Mouse (Mus musculus): ENCODE data around the gene Tmem30c.
A peak's percentile ranks its signal among the peaks of the same experiment; 100 is the strongest.

The Tmem30c gene

DNA sequence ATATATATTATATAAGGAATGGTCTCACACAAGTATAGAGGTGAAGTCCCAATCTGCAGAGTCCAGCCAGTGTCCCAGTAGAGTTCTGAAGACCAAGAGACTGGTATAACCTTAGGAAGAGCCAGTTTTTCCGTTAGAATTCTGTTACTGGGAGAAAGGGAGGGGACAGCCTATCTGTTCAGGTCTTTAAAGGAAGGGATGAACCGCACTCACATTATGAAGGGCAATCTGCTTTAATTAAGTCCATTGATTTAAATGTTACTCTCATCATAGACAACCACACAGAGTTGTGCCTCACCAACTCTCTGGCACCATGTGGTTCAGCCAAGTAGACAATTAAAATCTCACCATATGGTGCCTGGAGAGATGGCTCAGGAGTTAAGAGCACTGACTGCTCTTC is at the start of gene Tmem30c:
TSS of gene Tmem30c (minus strand) at position 101 of the 400 bp plus-strand sequence.
- no peak for DNase-seq (ENCODE audit: low spot score in 2 of 2)

DNA sequence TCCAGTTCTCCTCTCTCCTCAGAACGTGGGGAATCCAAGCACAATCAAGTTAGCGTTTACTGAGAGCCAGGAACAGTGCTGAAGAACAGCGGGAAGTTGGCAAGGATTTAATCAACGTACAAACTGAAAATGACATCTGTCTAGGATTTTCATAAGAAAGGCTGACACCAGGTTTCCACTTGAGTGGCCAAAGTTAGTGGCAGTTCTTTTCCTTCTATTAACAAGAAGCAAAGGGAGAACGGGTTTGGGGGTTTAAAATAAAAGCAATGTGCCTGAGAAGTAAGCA is 47.9 kb upstream of the Tmem30c start:
- no peak for DNase-seq (ENCODE audit: low spot score in 2 of 2)

DNA sequence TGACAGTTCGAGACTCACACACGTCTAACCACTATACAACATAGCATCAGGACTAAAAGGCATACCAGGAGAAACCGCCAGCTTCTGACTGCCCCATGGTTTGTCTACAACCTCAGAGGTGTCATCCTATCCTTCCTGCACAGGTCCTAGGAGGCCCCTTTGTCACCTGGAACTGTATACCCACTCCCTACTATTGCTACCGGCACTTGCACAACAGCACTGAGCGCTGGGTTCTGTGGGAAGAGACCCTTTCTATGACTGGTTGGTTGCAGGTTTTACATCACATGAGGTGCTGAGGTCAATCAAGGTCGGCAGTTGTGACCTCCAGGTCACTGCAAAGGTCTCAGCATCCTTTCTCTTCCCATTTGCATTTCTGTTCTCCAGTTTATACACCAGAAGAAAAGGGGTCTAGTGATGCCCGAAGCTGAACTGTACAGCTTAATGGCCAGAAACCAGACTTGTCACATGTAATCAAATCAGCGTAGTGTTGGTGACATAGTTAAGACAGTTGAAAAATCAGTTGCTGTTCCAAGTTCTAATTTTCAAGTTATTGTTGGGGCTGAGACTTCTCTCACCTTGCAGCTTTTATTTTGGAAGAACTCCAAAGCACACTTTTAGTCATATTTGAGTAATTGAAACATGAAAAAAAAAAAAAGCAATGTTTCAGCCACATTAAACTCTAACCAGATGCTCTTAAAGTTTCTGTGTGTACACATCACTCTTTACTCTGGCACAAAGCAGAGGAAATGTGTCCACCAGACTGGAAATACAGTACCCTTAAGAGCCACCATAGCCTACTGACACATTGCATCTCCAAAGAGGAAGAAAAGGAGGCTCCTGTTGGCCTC is 47.3 kb upstream of the Tmem30c start:
- no peak for DNase-seq (ENCODE audit: low spot score in 2 of 2)

DNA sequence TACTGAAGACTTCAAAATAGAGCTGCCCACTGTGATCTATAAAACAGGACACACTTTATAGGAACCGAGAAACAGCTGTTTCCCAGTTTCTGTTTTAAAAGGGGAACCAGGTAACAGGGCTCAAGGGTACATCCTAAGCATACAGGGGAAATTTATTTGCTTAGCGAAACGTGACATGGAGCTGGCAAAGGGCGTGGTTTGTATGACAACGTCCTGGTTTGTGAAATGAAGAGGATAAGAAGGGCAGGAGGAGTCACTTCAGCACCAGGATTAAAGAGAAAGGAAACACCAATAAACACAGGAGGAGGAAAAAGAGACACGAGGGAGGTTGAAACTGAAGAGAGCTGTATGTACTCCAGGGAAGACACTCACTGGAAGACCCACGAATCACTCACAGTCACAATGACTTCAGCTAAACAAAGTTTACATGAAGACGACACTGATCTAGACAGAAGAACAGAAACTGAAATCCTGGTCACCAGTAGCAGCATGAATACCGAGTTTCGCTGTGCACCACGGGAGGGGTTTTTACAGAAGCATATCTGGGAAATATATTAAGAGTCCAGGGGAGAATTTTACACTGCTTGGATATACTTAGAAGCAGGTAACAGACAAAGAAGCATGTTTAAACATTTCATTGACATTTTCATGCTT is 44.2 kb upstream of the Tmem30c start:
- DNase-seq (ENCODE audit: low spot score in 2 of 2) = peak in 1 of 2 experiments; percentile 4

DNA sequence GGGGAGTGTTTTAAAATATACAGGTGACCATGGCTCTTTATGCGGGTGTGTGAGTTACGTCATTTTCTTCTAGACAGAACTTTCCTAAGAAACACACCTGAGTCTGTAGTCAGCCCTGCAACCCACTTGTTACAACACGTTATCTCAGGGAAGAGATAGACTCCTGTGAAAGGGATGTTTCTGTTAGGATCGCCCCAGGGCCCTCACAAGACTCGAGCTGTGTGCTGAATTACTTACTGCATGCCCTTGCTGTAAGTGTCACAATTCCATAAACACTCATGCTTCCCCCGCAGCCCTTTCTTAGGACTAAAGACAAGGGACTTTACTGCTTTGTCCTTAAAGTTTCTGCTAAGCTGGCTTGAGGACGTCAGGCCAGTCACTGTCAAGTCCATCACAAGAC is 39.6 kb upstream of the Tmem30c start:
- DNase-seq (ENCODE audit: low spot score in 2 of 2) = no peak

DNA sequence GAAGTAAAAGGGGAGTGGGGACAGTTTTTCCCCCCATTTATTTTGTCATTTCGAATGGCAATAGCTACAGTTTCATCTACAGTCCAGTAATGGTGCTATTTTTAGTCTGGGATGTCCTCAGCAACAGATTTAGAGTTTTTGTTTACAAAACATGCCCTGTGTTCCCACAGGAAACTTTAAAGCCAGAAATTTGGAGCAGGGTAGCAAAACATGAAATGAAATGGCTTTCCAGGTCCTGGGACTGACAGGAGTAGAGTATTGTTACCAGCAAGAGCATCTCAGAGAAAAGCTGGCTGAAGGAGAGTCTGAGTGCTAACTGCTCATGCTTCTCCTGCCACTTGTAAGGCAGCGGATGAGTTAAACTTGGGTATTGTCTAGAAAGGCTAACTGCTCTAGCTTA is 37.4 kb upstream of the Tmem30c start:
- DNase-seq (ENCODE audit: low spot score in 2 of 2) = no peak

DNA sequence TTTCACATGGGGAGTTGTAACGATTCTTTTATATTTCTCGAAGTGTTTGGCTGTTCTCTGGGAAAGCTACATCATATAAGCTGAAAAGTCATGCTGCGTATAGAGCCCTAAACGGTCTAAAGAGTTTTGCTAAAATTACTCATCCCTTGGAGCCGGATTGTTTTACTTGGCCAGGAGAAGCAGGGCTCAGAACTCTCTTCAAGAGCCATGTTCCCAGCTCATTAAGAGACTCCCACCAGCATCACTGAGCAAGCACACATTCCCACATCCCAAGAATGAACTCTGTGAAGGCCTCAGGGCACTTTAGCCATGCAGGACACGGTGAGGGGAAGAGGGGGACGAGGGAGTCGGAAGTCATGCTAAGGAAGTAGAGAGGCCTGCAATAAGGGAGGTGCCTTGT is 36.4 kb upstream of the Tmem30c start:
- no peak for DNase-seq (ENCODE audit: low spot score in 2 of 2)

DNA sequence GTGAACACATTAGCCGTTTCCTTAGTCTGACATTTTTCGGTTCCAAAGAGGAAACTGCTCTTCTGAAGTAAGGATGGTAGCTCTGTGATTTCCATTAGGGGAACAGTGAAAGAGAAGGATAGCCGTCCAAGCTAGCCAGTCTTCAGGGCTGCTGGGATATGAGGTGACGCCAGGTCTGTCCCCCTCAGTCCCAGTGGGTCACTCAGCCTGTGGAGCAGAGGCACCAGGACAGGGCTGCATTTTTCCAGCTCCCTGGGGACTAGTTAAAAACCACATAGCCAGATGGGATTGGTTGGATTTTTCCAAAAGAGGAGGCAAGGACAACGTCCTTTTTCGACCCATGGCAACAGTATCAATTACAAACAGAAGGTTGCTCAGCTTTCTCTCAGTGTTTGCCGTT is 34.3 kb upstream of the Tmem30c start:
- DNase-seq (ENCODE audit: low spot score in 2 of 2) = no peak

DNA sequence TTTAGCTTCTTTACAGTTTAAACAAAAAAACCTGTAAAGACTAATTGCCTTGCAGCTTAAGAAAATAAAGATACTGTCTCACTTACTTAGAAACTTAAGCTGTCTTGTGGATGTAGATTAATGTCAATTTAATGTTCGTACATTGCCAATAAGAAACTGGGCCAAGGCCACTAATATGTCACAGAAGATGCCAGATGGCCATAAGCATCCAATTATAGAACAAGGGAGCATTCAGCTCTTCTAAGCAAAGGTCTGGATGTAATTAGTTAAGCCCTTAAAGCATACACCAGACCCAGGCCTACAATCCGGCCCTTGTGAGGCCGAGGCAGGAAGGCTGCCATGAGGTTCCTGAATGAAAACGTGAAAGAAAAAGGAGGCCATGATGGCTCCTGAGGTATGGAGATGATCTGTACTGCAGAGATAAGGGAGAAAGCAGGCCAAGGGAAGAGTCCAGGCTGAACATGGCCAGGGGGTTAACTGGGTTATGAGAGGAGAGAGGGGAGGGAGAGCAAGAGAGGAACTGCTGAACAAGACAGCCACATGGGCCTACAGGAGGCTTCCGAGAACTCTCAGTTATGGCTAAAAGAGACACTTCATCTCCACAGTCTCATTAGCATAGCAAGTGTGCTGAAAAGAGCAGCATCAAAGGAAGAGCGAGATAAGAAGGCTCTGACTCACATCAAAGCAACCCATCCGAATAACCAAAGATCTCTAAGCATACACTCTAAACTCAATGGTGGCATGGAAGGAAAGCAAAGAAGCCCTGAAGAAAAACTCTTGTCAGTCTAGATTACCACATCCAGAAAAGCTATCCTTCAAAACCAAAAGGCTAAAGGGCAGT is 26.8 kb upstream of the Tmem30c start:
- no peak for DNase-seq (ENCODE audit: low spot score in 2 of 2)

DNA sequence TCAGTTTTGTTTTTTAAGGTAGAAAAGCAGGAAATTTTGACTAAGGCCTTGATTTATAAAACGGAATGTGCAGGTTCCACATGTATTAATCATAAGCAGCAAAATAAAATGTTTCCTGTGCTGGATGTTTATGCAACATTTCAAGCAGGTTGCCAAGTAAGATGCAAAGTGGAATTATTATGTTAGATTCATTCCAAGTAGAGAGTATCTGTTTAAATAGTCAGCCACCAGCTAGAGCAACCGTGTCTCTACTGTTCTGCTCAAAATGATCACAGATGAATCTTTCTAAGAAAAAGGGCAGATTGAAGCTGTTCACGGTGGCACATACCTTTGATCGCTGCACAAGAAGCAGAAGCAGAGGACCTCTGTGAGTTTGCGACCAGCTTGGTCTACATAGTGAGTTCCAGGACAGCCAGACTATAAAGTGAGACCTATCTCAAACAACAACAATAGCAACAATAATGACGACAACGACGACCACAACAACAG is 26.0 kb upstream of the Tmem30c start:
- DNase-seq (ENCODE audit: low spot score in 2 of 2) = no peak

DNA sequence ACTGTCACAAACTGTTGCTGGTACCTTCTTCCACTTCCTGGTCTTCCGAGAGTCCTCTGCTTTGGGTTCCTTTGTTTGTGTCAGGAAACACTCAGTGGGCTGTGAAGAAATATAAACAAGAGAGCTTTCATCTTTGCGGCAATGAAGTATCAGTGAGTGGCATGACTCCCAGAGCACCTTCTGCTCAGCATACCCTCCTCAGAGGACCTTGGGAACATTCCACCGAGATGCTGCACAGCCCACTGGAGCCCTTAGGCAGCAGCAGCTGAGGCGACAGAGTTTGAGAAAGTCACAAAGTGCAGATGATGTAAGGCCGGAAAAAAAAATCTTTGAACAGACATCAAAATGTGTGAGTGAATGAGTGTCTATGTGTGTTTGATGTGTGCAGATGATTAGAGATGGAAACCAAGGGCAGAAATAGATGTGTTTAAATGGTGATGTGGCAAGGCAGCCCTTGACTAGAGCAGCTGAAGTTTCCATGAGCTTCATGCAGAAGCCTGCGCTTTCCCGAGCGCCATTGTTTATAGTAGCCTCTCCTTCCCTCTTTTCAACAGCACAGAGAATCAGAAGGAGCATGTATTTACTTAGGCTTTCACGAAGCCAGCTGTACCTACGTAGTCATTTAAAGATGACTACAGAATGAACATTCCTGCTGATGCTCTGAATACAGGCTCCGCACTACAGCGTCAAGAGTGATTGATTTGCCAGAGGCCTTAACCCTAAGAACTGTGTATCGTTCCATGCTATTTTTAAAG is 25.4 kb upstream of the Tmem30c start:
- no peak for DNase-seq (ENCODE audit: low spot score in 2 of 2)

DNA sequence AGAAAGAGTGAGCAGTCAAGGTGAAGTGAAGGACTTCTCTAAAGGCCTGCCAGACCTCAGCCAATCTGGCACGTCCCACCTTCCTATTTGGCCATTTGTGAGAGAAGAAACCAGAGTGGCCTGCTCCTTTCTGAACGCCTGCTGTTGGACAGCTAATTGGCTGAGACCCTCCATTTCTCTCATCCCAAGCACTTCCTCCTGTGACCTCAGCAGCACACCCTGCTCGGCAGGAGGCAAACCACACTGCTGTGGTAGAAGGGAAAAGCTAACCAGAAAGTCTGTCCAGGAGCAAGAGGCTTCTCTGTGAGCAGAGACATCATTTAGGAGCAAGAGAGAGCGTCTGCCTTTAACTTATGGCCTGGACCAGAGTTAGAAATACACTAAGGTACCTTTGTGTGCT is 24.5 kb upstream of the Tmem30c start:
- no peak for DNase-seq (ENCODE audit: low spot score in 2 of 2)

DNA sequence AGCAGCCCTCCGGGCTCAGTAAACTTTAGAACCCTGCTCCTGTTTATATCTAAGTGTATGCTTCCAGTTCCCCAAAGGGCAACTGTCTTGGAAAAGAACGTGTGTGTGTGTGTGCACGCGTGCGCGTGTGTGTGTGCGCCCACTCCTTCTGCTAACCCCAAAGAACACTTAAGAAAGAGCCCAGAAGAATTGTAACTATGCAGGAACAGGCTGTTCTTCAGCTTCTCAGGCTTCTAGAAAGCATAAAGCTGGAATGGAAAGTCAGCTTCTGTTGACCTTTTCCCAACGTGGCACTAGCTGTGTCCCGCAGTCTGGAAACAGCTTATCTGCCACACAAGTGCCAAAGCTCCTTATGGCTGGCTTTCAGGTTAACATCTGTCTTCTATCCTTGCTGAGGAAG is 22.4 kb upstream of the Tmem30c start:
- DNase-seq (ENCODE audit: low spot score in 2 of 2) = no peak

DNA sequence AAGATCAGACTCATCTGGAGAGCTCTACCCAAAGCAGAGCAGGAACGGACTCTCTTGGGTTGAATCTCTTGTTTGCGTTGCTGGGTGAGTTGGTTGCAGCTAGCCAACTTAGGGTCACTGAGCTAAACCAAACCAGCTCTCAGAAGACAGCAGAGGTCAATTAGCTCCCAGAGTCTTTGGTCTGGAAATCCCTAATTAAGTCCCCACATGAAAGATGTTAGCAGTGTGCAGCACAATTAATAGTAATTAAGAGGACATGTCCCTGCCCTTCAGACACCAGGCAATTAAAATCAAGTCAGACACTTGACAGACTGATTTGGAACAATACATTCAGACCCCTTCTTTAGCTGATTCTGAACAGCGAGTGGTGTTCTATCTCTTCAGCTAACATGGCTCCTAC is 21.6 kb upstream of the Tmem30c start:
- no peak for DNase-seq (ENCODE audit: low spot score in 2 of 2)

DNA sequence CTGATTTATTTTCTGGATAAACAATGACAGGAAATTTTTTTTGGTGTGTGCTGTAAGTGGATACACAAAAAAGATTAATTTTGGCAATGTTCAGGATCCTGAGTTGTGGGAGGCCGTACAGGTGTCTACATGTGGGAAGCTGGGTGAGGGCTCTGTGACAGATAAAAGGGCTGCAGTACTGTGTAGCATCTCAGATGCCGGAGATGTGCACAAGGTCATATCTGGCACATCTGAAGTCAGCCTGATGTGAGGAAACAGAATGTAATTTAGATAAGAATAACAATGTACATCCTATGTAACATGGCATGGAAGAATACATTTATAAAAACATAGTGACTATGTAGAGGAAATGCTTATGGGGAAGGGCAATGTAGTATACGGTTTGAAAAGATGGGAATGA is 20.8 kb upstream of the Tmem30c start:
- DNase-seq (ENCODE audit: low spot score in 2 of 2) = no peak

DNA sequence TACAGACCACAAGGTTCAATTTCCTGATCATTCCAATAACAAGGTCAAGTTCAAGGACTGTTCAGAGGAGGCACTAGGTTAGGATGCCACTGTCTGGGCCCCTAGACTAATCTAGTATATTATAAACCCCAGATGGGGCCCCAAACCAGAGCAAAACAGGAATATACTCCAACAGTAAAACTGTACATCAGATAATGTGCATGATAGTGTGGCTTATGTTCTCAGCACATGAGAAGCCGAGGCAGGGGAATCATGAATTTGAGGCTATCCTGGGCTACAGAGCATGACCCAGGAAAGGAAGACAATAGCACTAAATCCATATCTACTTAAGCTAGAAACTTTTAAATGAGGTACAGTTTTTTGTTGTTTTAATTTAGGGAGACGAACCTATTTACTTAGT is 19.5 kb upstream of the Tmem30c start:
- no peak for DNase-seq (ENCODE audit: low spot score in 2 of 2)

DNA sequence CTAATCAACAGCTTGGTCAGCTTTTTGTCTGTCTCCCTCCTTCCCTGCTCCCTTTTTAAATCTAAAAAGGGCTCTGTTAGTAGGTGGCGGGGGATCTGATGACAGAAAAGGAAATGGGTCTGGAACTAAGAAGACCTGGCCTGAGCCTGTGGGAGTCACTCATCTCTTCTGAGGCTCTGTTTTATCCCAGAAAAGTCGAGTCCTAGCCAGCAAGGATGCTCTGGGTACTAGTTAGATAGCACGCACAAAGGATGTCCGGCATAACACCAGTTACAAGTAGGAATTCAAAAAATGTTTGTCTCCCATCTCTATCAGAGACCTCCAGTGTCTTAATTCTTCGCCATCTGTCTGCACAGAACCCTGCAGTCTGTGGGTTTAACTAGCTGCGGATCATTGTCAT is 12.8 kb upstream of the Tmem30c start:
- no peak for DNase-seq (ENCODE audit: low spot score in 2 of 2)

DNA sequence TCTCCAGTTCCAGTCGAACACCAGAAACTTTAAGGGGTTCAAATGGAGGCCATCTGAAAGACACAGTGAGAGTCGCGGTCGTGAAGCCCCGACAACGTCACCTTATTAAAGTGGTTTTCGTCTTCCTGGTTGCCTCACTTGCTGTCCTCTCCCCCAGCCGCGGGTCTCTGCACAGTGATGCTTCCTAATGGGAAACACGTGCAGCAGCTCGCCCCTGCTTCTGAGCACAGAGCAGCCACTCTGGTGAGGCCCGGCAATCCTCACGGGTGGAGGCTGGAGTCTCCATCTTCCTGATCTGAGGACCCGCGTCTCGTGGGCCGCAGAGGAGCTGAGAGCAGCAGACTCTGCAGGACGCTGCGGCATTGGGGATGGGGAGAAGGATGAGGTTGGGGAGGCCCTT is 11.1 kb upstream of the Tmem30c start:
- DNase-seq (ENCODE audit: low spot score in 2 of 2) = no peak

DNA sequence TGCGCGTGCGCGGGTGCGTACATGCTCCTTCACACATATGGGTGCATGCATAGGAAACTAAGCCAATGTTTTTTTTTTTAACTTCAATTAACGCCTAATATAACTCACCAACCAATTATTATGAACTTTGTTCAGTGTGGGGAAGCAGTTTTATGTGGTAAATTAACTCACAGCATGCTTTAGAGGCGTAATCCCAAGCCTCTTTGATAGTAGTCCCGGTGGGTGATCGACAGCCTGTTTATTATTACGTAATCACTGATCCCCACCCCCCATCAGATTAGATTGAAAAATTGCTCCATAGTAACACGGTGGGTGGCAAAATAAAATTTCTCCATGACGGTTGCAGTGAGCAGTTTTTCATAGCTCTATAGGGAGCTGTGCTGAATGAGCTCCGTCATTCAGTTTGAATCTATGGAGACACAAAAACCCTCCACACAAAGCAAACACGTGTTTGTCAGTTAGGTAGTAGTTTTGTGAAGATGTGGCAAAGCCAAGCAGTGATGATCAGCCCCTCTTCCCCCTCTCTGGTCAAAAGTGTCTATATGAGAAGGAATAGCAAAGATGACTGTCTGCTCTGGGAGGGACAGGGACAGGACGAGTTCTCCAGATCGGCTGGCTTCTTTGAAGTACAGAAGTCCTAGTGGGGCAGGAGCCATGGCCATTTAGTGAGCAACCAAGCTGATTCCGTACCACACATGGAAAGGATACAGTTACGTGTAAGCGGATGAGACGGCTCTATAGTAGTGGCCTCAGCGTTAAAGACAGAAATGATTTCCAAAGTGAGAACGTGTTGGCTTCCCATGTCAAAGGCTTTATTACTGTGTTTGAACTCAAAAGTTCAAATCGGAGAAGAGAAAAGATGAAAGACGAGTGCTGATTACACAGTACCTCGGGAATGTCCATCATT is 10.4 kb upstream of the Tmem30c start:
- DNase-seq (ENCODE audit: low spot score in 2 of 2) = no peak

DNA sequence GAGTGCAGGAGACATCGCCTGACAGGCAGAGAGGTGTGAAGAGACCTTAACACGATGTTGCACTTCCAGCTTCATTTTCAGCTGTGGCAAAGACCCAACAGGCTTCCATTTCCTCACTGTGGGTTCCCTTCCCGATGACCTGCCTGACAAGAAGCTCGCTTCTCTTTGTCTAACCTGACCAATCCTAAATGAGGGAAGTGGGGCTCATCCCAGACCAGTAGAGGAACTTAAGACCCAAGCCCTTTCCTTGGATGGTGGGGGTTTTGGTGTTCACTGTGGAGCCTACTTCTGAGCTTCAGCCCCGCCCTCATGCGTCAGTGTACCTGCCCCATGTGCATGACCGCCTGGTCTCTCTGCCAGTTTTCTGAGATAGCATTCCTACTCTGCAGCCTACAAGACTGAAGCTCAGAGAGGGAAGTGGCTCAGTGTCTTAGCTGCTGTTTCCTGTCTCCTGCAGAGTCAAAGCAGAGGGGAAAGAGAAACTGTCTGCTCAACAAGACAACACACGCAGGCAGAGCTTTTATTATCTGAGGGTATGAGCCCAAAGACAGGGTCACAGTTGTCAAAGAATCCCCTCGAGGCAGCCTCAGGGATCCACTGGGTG is 8.9 kb upstream of the Tmem30c start:
- DNase-seq (ENCODE audit: low spot score in 2 of 2) = no peak

All from spleen, postnatal 14 days (tissue).